In the genomic region with DNA sequence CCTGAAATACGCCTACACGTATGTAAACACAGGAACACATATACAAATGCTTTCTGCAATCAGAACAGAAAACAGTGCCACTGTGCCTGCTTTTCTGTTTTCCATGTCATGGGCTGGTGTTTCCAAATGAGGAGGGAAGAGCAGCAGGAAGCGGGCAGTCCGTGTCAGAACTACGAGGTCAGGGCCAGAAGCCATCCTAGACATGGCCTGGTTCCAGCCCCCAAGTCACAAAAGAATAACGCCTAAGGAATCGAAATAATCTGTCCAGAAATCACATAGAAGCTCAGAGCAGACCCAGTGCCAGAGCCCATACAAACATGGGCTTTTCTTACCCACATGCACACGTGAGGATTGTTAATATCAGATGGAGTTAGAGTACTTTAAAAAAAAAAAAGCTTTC, we compare ENCODE assay signal across 21 mouse cellular contexts. TPM values are rescaled to one million over a fixed set of nuclear protein-coding genes. Genes with fewer than 3 reads are reported as not detected.
A peak's percentile ranks its signal among the peaks of the same experiment; 100 is the strongest.
DNase-seq lines count a peak whose midpoint lies in the region; ATAC-seq lines count a peak whose summit lies in the region.
"Had no signal": no experiment of that assay in that cellular context is flagged by ENCODE, and none has a peak within 500 bp of the region (broad histone marks: within the 10 kb centered on the region; RNA-seq: fewer than 3 reads in every experiment).

No protein-coding gene starts in this region.

- ATAC-seq in forebrain, embryonic 14.5 days = no peak
- ATAC-seq: forebrain, embryonic 13.5 days; forebrain, embryonic 16.5 days had no signal

- no peak overlapping the region for H3K4me2 ChIP-seq in forebrain, embryonic 14.5 days (ENCODE audit: low read length)
- H3K4me2 ChIP-seq: embryonic facial prominence, embryonic 13.5 days; embryonic facial prominence, embryonic 15.5 days; forebrain, embryonic 13.5 days had no signal

- H3K36me3 ChIP-seq in forebrain, embryonic 10.5 days (replicated peaks) = no peaks in the 10 kb centered on the region
- H3K36me3 ChIP-seq in forebrain, embryonic 14.5 days (ENCODE audit: control insufficient read depth, insufficient read depth, low read length) = no peaks in the 10 kb centered on the region
- H3K36me3 ChIP-seq: embryonic facial prominence, embryonic 13.5 days; embryonic facial prominence, embryonic 15.5 days had no signal

- peak; percentile 39 for DNase-seq in adrenal gland, postnatal 14 days
- DNase-seq in adrenal gland, adult 18-20 months (ENCODE audit: low spot score in 2 of 2) = no peak
- DNase-seq in cerebellum, postnatal 14 days = peak; percentile 37 to 59
- no peak for DNase-seq in cerebellum, postnatal 4 days (ENCODE audit: low spot score in 2 of 2)
- peak; percentile 2 for DNase-seq in forebrain, embryonic 10.5 days (ENCODE audit: extremely low spot score, low spot score)
- no peak for DNase-seq in forebrain, embryonic 14.5 days (ENCODE audit: low spot score)
- DNase-seq: adrenal gland, adult 8-10 months; cerebellum, adult 11 months; cerebellum, adult 2 months; cerebellum, adult 9-10 months; embryo, embryonic 11 days; gastrocnemius, adult 2 months had no signal

- peaks cover 13% of the 10 kb centered on the region for H3K4me1 ChIP-seq in forebrain, embryonic 10.5 days
- H3K4me1 ChIP-seq in forebrain, embryonic 14.5 days (ENCODE audit: control insufficient read depth, insufficient read depth, low read length) = no peaks in the 10 kb centered on the region
- H3K4me1 ChIP-seq: embryonic facial prominence, embryonic 13.5 days; embryonic facial prominence, embryonic 15.5 days had no signal

- H3K9me3 ChIP-seq in forebrain, embryonic 10.5 days = no peaks in the 10 kb centered on the region
- no peaks in the 10 kb centered on the region for H3K9me3 ChIP-seq in forebrain, embryonic 14.5 days (replicated peaks; ENCODE audit: control insufficient read depth, low read length)
- H3K9me3 ChIP-seq: embryonic facial prominence, embryonic 13.5 days; embryonic facial prominence, embryonic 15.5 days; forebrain, embryonic 13.5 days had no signal

- WGBS in forebrain, embryonic 10.5 days = 90% methylated on average over 8 of the region's 8 CpGs
- whole genome bisulfite sequencing in forebrain, embryonic 14.5 days = 84% methylated on average over 8 of the region's 8 CpGs

- H3K4me3 ChIP-seq in forebrain, embryonic 10.5 days = no peak overlapping the region
- no peak overlapping the region for H3K4me3 ChIP-seq in forebrain, embryonic 14.5 days (ENCODE audit: low read depth, low read length)
- H3K4me3 ChIP-seq: embryonic facial prominence, embryonic 13.5 days; embryonic facial prominence, embryonic 15.5 days; erythroblast, embryonic 14.5 days; forebrain, embryonic 13.5 days; gastrocnemius, adult 2 months had no signal

- peaks cover 12% of the 10 kb centered on the region for H3K27me3 ChIP-seq in forebrain, embryonic 10.5 days (ENCODE audit: poor library complexity, severe bottlenecking)
- H3K27me3 ChIP-seq in forebrain, embryonic 14.5 days (replicated peaks; ENCODE audit: control insufficient read depth, insufficient read depth, low read length) = 0 out of 2 replicates have a peak, but pooled peaks cover 5% of the 10 kb centered on the region
- H3K27me3 ChIP-seq: embryonic facial prominence, embryonic 15.5 days had no signal

- H3K27ac ChIP-seq in forebrain, embryonic 10.5 days = no peak overlapping the region
- no peak overlapping the region for H3K27ac ChIP-seq in forebrain, embryonic 14.5 days (ENCODE audit: low read depth, low read length)
- H3K27ac ChIP-seq: embryonic facial prominence, embryonic 13.5 days; embryonic facial prominence, embryonic 15.5 days; forebrain, embryonic 13.5 days; gastrocnemius, adult 2 months had no signal

- H3K9ac ChIP-seq in forebrain, embryonic 14.5 days (ENCODE audit: low read length) = no peak overlapping the region
- H3K9ac ChIP-seq: embryonic facial prominence, embryonic 13.5 days; embryonic facial prominence, embryonic 15.5 days; forebrain, embryonic 13.5 days had no signal

RNA-seq across cellular contexts. Expression of gene Iqch, which starts 45.4 kb away (rescaled TPM):
- 0.30 and 0.44 TPM in 2 replicates for total RNA-seq in adrenal gland, postnatal 14 days (2021)
- total RNA-seq in adrenal gland, adult 18-20 months (2021) = not detected
- 0.04 and 0.14 TPM in 2 replicates for polyA plus RNA-seq in forebrain, embryonic 10.5 days (2016; fragmentation: Nextera tagmentation; extraction: Ambion mirVana)
- 0.06 and 0.07 TPM in 2 replicates for polyA plus RNA-seq in forebrain, embryonic 14.5 days (2014; fragmentation: Nextera tagmentation; extraction: Ambion mirVana)
- total RNA-seq: adrenal gland, postnatal 36 days; gastrocnemius, adult 2 months; MEL had no signal
- polyA plus RNA-seq: C2C12; cerebellum, adult 2 months; embryonic facial prominence, embryonic 11.5 days; embryonic facial prominence, embryonic 13.5 days; erythroblast, embryonic 14.5 days had no signal

RNA-seq across cellular contexts. Expression of gene Aagab, which starts 45.5 kb away (rescaled TPM):
- total RNA-seq in adrenal gland, postnatal 14 days (2021) = 20.7 and 20.8 TPM in 2 replicates
- 10 to 100 TPM; 26.4 to 28.8 TPM for total RNA-seq in adrenal gland, adult 18-20 months (2021)
- polyA plus RNA-seq in forebrain, embryonic 10.5 days (2016; fragmentation: Nextera tagmentation; extraction: Ambion mirVana) = 53.9 and 54.5 TPM in 2 replicates
- 50.1 and 61.6 TPM in 2 replicates for polyA plus RNA-seq in forebrain, embryonic 14.5 days (2014; fragmentation: Nextera tagmentation; extraction: Ambion mirVana)

Comparison
In these comparisons a context has a peak if more than half of its experiments do, and no peak if none do; other contexts are left out.
1. DNase-seq: peak in adrenal gland, postnatal 14 days (single experiment), cerebellum, postnatal 14 days (2 of 2) and forebrain, embryonic 10.5 days (single experiment); none in adrenal gland, adult 18-20 months (0 of 2), cerebellum, postnatal 4 days (0 of 2) and forebrain, embryonic 14.5 days (single experiment).